Mouse (Mus musculus) kidney, adult 8-10 months (tissue): Measurements from ENCODE around the gene Cdk6.
"Not testable (repeated sequence)": the region's sequence is repeated elsewhere in the genome, so short reads cannot be mapped to it uniquely, and the experiment has no call there.

Experiments
- DNase-seq, 2 experiments: peaks; one replicate each; pipeline ENCODE4 v3.0.0; 2022

The Cdk6 gene

GRCm38 (mm10) chr5:3520493-3521359 lies 179.4 kb downstream of the Cdk6 start:
- no peak for DNase-seq

DNA sequence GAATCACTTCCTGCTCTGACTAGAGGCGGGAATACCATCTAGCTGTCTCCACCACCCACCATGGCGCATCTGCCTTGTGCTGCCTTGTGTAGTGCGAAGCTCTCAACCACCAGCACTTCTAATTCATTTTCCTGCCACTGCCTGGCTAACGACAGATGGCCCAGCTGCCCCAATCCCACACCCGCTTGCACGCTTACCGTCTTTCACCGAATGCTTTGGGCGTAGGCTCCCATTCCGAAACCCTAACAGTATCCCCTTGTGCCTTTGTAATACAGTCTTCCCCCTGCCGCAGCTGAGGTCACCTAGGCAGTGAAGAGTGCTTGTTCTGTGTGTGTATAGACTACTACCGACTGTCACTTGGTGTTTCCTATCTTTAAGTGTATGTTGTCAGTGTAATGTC lies 180.5 kb downstream of the Cdk6 start:
- no peak for DNase-seq

DNA sequence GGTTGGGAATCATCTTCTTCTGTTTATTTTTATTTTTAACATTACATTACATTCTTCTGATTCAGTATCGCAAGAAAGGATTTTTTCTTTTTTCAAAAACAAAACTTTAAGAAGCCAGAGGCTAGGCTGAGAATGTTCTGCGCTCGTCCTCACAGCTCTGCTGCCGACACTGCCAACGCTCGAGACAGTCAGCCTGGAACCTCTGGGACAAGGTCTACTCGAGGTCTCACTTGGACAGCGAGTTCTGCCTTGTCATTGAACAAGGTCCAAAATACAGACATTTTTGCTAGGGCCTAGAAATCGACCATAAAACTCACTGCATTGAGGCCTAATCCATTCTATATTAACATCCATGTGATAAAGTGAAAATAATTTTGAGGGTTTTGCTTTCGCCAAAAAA lies 181.5 kb downstream of the Cdk6 start:
- peak in 1 of 2 experiments; percentile 32 for DNase-seq

- DNase-seq: no peak
Measured at GRCm38 (mm10) chr5:3527041-3527691, 185.9 kb downstream of the Cdk6 start.

GRCm38 (mm10) chr5:3529585-3530189 lies 188.4 kb downstream of the Cdk6 start:
- DNase-seq: no peak

DNA sequence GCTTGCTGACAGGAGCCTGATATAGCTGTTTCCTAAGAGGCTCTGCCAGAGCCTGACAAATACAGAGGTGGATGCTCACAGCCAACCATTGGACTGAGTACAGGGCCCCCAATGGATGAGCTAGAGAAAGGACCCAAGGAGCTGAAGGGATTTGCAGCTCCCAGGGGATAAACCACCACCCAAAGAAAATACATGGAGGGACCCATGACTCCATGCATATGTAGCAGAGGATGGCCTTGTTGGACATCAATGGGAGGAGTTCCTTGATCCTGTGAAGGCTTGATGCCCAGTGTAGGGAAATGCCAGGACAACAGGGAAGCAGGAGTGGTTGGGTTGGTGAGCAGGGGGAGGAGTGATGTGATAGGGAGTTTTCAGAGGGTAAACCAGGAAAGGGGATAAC lies 190.8 kb downstream of the Cdk6 start:
- not testable (repeated sequence) for DNase-seq

DNA sequence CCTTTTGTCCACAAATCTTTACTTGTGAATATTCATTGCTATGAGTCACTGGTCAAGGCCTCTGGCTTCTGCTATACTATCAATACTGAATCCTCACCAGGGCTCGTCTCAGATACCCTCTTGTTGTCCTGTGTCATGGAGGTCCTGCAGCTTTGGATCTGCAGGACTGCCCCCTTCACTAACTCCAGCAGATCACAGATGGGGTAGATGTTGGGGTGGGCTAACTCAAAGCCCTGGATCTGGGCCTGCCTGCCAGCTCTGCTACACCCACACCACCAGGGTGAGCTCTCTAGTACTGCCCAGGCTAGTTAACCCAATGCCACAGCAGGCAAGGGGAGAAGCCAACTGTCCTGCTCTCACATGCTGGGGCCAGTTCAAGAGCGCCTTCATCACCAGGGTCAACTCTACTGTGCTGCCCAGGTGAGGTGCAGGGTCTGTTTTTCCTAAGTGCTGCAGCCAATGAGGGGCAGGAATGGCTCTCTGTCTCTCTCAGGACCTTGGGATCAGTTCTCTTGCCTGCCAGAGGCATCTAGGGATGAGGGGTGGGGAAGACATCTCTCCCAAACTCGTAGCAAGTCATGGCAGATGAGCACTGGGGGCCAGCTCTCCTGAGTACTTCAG lies 195.4 kb downstream of the Cdk6 start:
- DNase-seq: no peak

- DNase-seq: no peak
Measured at GRCm38 (mm10) chr5:3538505-3539472, 197.5 kb downstream of the Cdk6 start.

- no peak for DNase-seq
Measured at GRCm38 (mm10) chr5:3541871-3542270, 200.6 kb downstream of the Cdk6 start.

DNA sequence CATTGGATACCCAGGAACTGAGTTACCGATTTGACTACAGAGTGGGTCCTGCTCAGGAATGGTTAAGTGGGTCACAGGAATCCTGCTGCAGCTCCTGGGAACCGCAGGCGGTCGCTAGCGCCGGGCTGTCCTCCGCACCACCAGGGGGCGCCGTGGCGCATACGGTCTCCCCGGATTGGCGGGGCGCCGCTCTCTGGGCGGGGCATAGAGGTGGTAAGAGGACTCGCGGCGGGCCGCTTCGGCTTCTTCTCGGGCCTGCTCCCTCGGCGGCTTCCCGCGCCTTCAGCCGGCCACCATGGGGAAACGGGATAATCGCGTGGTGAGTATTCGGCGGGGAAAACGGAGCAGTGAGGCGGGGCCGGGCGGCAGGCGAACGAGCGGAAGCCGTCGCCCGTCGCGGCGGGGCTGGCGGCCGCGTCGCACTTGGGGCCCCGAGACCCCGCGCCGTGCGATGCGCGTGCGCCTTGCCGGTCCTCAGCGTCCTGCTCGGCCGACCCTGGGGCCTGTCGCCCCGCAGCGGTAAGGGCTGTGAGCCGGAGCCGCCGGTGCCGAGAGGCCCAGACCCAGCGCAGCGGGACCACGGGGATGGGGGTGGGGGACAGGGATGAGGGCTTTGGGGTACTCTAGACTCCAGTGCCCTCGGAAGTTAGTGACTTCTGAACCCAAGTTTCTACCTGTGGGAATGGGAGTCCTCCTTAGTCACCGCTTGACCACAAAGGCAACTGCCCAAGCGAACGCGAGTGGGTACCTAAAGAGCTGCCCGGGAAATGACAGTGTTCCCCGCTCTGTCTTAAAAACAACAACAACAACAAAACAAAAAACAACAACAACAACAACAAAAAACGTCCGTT lies 202.6 kb downstream of the Cdk6 start, which contains the start of gene Fam133b:
Gene Fam133b (plus strand): TSS at position 205 of the 851 bp plus-strand sequence.
- DNase-seq: peak; percentile 92 to 97

DNA sequence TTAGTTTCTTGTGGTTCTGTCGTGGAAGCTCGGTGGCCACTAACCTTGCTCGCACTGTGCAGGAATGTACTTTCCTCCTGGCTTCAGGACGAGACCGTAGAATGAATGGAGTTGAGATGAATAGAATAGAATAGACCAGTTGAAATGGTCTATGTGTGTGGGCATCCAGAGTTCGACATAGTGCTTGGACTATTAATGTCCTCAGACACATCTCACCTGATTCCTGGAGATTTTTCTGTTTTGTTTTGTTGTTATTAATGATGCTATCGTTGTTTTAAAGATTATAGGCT lies 203.1 kb downstream of the Cdk6 start:
- DNase-seq: no peak

DNA sequence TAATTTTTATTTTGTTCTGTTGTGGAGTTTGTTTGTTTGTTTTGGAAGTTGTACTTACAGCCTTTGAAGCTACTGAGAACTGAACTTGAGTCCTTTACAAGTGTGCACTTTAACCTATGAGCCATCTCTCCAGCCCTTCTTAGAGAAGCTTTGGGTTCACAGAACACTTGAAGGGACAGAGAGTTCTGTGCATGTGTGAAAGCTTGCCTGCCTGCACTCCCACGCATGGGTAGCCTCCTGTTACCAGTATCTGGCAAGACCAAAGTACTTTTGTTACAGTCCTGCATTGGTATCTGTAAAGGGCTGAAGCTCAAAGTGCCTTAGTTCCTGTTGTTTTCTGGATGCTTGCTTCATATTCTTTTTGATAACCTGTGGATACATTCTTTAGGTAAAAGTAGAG lies 204.9 kb downstream of the Cdk6 start:
- DNase-seq: peak; percentile 79 to 82

DNA sequence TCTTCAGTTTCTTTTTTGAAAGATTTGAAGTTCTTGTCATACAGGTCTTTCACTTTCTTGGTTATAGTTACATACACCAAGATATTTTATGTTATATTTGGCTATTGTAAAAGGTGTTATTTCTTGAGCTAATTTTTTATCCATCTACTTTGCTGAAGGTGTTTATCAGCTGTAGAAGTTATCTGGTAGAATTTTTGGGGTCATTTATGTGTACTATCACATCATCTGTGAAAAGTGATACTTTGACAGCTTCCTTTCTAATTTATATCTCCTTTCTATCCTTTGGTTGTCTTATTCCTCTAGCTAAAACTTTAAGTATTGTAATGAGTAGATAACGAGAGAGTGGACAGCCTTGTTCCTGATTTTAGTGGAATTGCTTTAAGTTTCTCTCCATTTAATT lies 210.2 kb downstream of the Cdk6 start:
- DNase-seq: no peak

GRCm38 (mm10) chr5:3554198-3554597 lies 212.9 kb downstream of the Cdk6 start:
- no peak for DNase-seq

- no peak for DNase-seq
Measured at GRCm38 (mm10) chr5:3571266-3571665, 230.0 kb downstream of the Cdk6 start, which contains the start of gene 1700109H08Rik. Gene 1700109H08Rik, plus strand, starts transcription at chr5:3571566.

DNA sequence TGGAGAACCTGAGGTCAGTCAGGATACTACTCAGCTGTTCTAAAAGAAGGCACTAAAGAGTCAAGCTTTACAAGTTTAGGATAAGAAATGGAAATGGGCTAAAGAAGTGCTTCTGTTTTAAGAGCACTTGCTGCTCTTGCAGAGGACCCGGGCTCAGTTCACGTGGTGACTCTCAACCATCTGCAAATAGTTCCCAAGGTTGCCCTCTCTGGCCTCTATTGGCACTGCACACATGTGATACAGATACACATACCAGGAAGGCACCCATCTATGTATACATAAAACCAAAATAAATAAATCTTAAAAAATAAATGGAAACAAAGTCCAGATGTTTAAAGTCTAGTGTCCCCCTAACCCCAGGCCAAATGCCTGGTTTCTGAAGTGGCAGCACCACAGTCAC lies 233.5 kb downstream of the Cdk6 start:
- DNase-seq: no peak

GRCm38 (mm10) chr5:3577939-3578338 lies 236.7 kb downstream of the Cdk6 start:
- DNase-seq: no peak

- DNase-seq: no peak
Measured at GRCm38 (mm10) chr5:3579066-3579465, 237.8 kb downstream of the Cdk6 start.
